In the genomic region with DNA sequence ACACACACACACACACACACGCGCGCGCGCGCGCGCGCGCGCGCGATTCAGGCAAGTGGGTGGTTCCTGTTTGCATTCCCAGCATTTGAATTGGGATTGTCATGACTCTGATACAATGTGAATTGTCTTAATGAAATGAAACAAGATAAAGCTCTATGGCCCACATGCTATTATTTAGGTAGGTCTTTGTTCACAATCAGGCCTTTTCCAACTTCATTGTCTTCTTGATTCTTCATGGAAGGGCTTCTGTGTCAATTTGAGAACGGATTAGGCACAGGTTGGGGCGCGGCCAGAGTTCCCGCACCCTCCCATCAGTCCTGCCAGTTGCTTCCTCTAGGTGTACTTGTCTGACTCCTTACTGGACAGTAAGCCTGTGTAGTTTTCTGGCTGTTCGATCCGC, we compare ENCODE assay signal across 8 mouse cellular contexts. TPM values are rescaled to one million over a fixed set of nuclear protein-coding genes. Genes with fewer than 3 reads are reported as not detected.
DNase-seq lines count a peak whose midpoint lies in the region; ATAC-seq and TF ChIP-seq lines count a peak whose summit lies in the region.

No protein-coding gene starts in this region.

- TF ChIP-seq POLR2A in small intestine, adult 2 months (IDR thresholded peaks at IDR 0.05; ENCODE audit: low read depth, low read length), result no peak

- H3K9me3 ChIP-seq in forebrain, embryonic 13.5 days (replicated peaks), result no peaks in the 10 kb centered on the region
- no peaks in the 10 kb centered on the region for H3K9me3 ChIP-seq in limb, embryonic 13.5 days

- no peak overlapping the region for H3K9ac ChIP-seq in forebrain, embryonic 13.5 days
- peak overlapping the region; percentile 1; the same call in 1 of the 2 replicates for H3K9ac ChIP-seq in limb, embryonic 13.5 days

- H3K4me2 ChIP-seq in forebrain, embryonic 13.5 days, result peak overlapping the region; percentile 57
- H3K4me2 ChIP-seq in limb, embryonic 13.5 days (replicated peaks), result peak overlapping the region; percentile 54

- no peak overlapping the region for H3K27ac ChIP-seq in left cerebral cortex, adult 2 months
- no peak overlapping the region for H3K27ac ChIP-seq in forebrain, embryonic 13.5 days
- no peak overlapping the region for H3K27ac ChIP-seq in limb, embryonic 13.5 days
- H3K27ac ChIP-seq in small intestine, adult 2 months (ENCODE audit: insufficient read depth, low read depth, low read length), result no peak overlapping the region

- intact Hi-C loops in left cerebral cortex, adult 2 months (cut with DNase I), result no loop called here
- intact Hi-C loops in left cerebral cortex, postnatal 25 days (cut with DNase I), result no loop called here

- no peaks in the 10 kb centered on the region for H3K36me3 ChIP-seq in forebrain, embryonic 13.5 days (ENCODE audit: poor library complexity, severe bottlenecking)
- H3K36me3 ChIP-seq in limb, embryonic 13.5 days, result no peaks in the 10 kb centered on the region
- H3K36me3 ChIP-seq in small intestine, adult 2 months (ENCODE audit: control insufficient read depth, insufficient read depth, low read length), result no peaks in the 10 kb centered on the region

- ATAC-seq in forebrain, embryonic 13.5 days, result peak; percentile 59
- ATAC-seq in limb, embryonic 13.5 days (ENCODE audit: low FRiP score, low read depth), result peak; percentile 46

- H3K4me3 ChIP-seq in left cerebral cortex, adult 2 months, result 0 out of 2 replicates have a peak overlapping the region, but pooled peaks have one; percentile 18
- peak overlapping the region; percentile 26 for H3K4me3 ChIP-seq in forebrain, embryonic 13.5 days
- H3K4me3 ChIP-seq in limb, embryonic 13.5 days, result peak overlapping the region; percentile 25
- peak overlapping the region; percentile 20; the same call in 1 of the 2 replicates for H3K4me3 ChIP-seq in small intestine, adult 2 months (ENCODE audit: low read depth, low read length)

- no peaks in the 10 kb centered on the region for H3K27me3 ChIP-seq in forebrain, embryonic 13.5 days
- no peaks in the 10 kb centered on the region for H3K27me3 ChIP-seq in limb, embryonic 13.5 days
- no peaks in the 10 kb centered on the region for H3K27me3 ChIP-seq in small intestine, adult 2 months (ENCODE audit: control insufficient read depth, insufficient read depth, low read length)

- 0 out of 2 replicates have a peak, but pooled peaks cover 7% of the 10 kb centered on the region for H3K4me1 ChIP-seq in forebrain, embryonic 13.5 days
- peaks cover 13% of the 10 kb centered on the region for H3K4me1 ChIP-seq in limb, embryonic 13.5 days
- H3K4me1 ChIP-seq in small intestine, adult 2 months (ENCODE audit: control insufficient read depth, insufficient read depth, insufficient read length, low read length), result no peaks in the 10 kb centered on the region

- WGBS in forebrain, embryonic 13.5 days, result 50% methylated on average over 19 of the region's 19 CpGs
- 57% methylated on average over 19 of the region's 19 CpGs for WGBS in limb, embryonic 13.5 days
- WGBS in small intestine, adult 2 months, result 52% methylated on average over 19 of the region's 19 CpGs

- TF ChIP-seq CTCF in left cerebral cortex, adult 2 months (IDR thresholded peaks at IDR 0.05), result no peak
- no peak for TF ChIP-seq CTCF in small intestine, adult 2 months (IDR thresholded peaks at IDR 0.05; ENCODE audit: extremely low read depth, insufficient read length, insufficient replicate concordance, low read depth, low read length)

- DNase-seq in left cerebral cortex, adult 2 months (ENCODE audit: extremely low spot score in 1 of 2, low spot score in 2 of 2), result no peak
- no peak for DNase-seq in left cerebral cortex, postnatal 25 days (ENCODE audit: low spot score in 2 of 2)
- no peak for DNase-seq in gastrocnemius, adult 18-20 months (ENCODE audit: low spot score)
- DNase-seq in thymus, postnatal 4 days, result no peak
- DNase-seq in MN1 (ENCODE audit: low spot score), result no peak

RNA-seq across cellular contexts. Expression of gene Birc3, which starts 41.0 kb away (rescaled TPM):
- total RNA-seq in left cerebral cortex, adult 2 months (2021), result 1 to 10 TPM; 2.9 to 3.9 TPM
- 1 to 10 TPM; 2.7 to 3.8 TPM for total RNA-seq in left cerebral cortex, postnatal 25 days (2021)
- polyA plus RNA-seq in forebrain, embryonic 13.5 days (2015; fragmentation: Nextera tagmentation; extraction: Ambion mirVana), result 0.82 and 0.94 TPM in 2 replicates
- 10.6 and 11.4 TPM in 2 replicates for polyA plus RNA-seq in limb, embryonic 13.5 days (2015; fragmentation: Nextera tagmentation; extraction: Ambion mirVana)
- 6.1 and 13.7 TPM in 2 replicates for polyA plus RNA-seq in small intestine, adult 2 months (2012; rRNA removed)
- total RNA-seq in gastrocnemius, adult 18-20 months (2021), result 10 to 100 TPM in 1 of 2 experiments, 1 to 10 TPM in 1; 7.4 to 10.3 TPM
